In genomic region chr11:117415955-117416354, GRCm38 (mm10) we compare ENCODE assay signal across 8 mouse cellular contexts.
DNase-seq lines count a peak whose midpoint lies in the region; ATAC-seq and TF ChIP-seq lines count a peak whose summit lies in the region.

No protein-coding gene starts in this region.

- no peak for TF ChIP-seq CTCF in lung, adult 2 months (IDR thresholded peaks at IDR 0.05; ENCODE audit: insufficient read depth, low read length)
- TF ChIP-seq CTCF in liver, postnatal 0 days (IDR thresholded peaks at IDR 0.05; ENCODE audit: low read depth) = no peak

- intact Hi-C loops in left cerebral cortex, postnatal 4 days (cut with DNase I) = no loop called here

- ATAC-seq in liver, postnatal 0 days = no peak

- H3K4me2 ChIP-seq in liver, postnatal 0 days (ENCODE audit: low read depth, low read length) = no peak overlapping the region

- H3K27me3 ChIP-seq in liver, postnatal 0 days (ENCODE audit: insufficient read depth, low read length) = peaks cover 40% of the 10 kb centered on the region

- TF ChIP-seq POLR2A in lung, adult 2 months (IDR thresholded peaks at IDR 0.05; ENCODE audit: borderline replicate concordance, extremely low read depth, low read depth, low read length) = no peak

- no peak overlapping the region for H3K9ac ChIP-seq in liver, postnatal 0 days (replicated peaks)

- DNase-seq in lung, postnatal 36 days = peak; percentile 42
- no peak for DNase-seq in lung, adult 2 months
- peak; percentile 44 for DNase-seq in c-Kit-positive CD71-positive TER-119-negative erythroid progenitor cells, embryonic 14.5 days (ENCODE audit: low read depth)
- DNase-seq in induced T-regulatory cell, adult 2 months (ENCODE audit: low read depth) = peak; percentile 51
- DNase-seq in liver, postnatal 0 days = peak; percentile 62
- no peak for DNase-seq in right cerebral cortex, adult 2 months (ENCODE audit: low spot score in 2 of 2)
- DNase-seq in left cerebral cortex, postnatal 4 days = no peak
- no peak for DNase-seq in cerebellum, postnatal 4 days (ENCODE audit: low spot score in 2 of 2)

- H3K4me1 ChIP-seq in lung, adult 2 months (ENCODE audit: control insufficient read depth, insufficient read depth, low read length) = peaks cover 3% of the 10 kb centered on the region; the same call in 1 of the 2 replicates
- peaks cover 8% of the 10 kb centered on the region; the same call in 1 of the 2 replicates for H3K4me1 ChIP-seq in liver, postnatal 0 days (ENCODE audit: insufficient read depth)

- no peak overlapping the region for H3K27ac ChIP-seq in liver, postnatal 0 days (ENCODE audit: low read depth)

- H3K9me3 ChIP-seq in liver, postnatal 0 days (ENCODE audit: low read length) = no peaks in the 10 kb centered on the region

- TF ChIP-seq EP300 in liver, postnatal 0 days (IDR thresholded peaks at IDR 0.05; ENCODE audit: low read depth) = no peak

- WGBS in lung, adult 2 months = 13% methylated on average over 13 of the region's 13 CpGs
- WGBS in liver, postnatal 0 days (ENCODE audit: insufficient replicate concordance) = 13% methylated on average over 13 of the region's 13 CpGs

- no peak overlapping the region for H3K4me3 ChIP-seq in lung, adult 2 months (replicated peaks; ENCODE audit: extremely low read depth, low read depth, low read length)
- no peak overlapping the region for H3K4me3 ChIP-seq in liver, postnatal 0 days (ENCODE audit: low read depth, low read length)

- H3K36me3 ChIP-seq in liver, postnatal 0 days (replicated peaks; ENCODE audit: insufficient read depth, low read length) = no peaks in the 10 kb centered on the region

Comparison
In these comparisons a context has a peak if more than half of its experiments do, and no peak if none do; other contexts are left out.
1. DNase-seq: peak in lung, postnatal 36 days (single experiment), c-Kit-positive CD71-positive TER-119-negative erythroid progenitor cells, embryonic 14.5 days (single experiment), induced T-regulatory cell, adult 2 months (single experiment) and liver, postnatal 0 days (single experiment); none in lung, adult 2 months (single experiment), right cerebral cortex, adult 2 months (0 of 2), left cerebral cortex, postnatal 4 days (single experiment) and cerebellum, postnatal 4 days (0 of 2).